Mouse (Mus musculus) cerebellum, adult 2 months (tissue): ENCODE measurements around the gene Gucy2g.

Source experiments
- CTCF ChIP-seq: fragments of 200-500 bp; IDR thresholded peaks from 2 replicates; pipeline ENCODE4 v1.5.1; 2011; ENCODE audit warnings: low read depth, mild to moderate bottlenecking, control low read depth, low read length, moderate library complexity, borderline replicate concordance; ENCODE audit not compliant: insufficient read depth
- POLR2A ChIP-seq: fragments of 200-500 bp; IDR thresholded peaks from 2 replicates; pipeline ENCODE4 v1.6.1; 2011; ENCODE audit warnings: low read length, control low read depth, borderline replicate concordance; ENCODE audit not compliant: insufficient read depth

GRCm38 (mm10) chr19:55207746-55208538 is 33.1 kb downstream of the Gucy2g start:
- TF ChIP-seq POLR2A (no peak), CTCF (no peak)
